10 mouse cellular contexts compared by ENCODE assay signal in the genomic region with DNA sequence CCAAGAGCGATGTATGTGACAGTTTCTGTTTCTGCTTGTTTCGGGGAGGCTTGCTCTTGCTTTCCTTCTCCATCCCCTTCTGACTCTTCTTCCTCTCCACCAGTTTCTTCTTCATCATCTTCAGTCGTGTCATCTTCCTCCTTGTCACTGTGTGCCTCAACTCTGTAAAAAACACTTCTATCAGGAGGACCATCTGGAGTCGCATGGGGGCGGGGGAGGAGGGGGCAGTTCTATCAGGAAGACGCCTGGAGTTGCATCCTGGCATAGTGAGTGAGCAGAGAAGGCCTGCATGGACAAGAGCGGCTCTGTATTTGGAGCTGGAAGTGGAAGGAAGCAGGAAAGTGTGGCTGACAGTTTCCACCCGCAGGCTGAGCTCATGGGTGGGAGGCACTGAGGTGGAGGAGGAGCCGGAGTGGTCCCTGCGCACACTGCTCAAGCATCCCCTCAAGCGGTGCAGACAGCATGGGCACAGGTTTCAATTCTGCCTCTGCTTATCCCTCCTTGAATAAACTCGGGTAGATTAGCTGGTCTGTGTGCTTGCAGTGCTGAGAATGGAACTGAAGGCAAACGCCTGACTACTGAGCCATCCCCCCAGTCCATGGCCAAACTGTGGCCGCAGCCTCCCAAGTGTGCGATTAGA. TPM values are rescaled to one million over a fixed set of nuclear protein-coding genes. Genes with fewer than 3 reads are reported as not detected.
DNase-seq lines count a peak whose midpoint lies in the region; ATAC-seq and TF ChIP-seq lines count a peak whose summit lies in the region.
"Had no signal": no experiment of that assay in that cellular context is flagged by ENCODE, and none has a peak within 500 bp of the region (broad histone marks: within the 10 kb centered on the region; RNA-seq: fewer than 3 reads in every experiment).

No protein-coding gene starts in this region.

- no peaks in the 10 kb centered on the region for H3K27me3 ChIP-seq in forebrain, embryonic 14.5 days (replicated peaks; ENCODE audit: control insufficient read depth, insufficient read depth, low read length)
- H3K27me3 ChIP-seq in liver, embryonic 15.5 days = no peaks in the 10 kb centered on the region

- no peaks in the 10 kb centered on the region for H3K9me3 ChIP-seq in forebrain, embryonic 14.5 days (replicated peaks; ENCODE audit: control insufficient read depth, low read length)
- H3K9me3 ChIP-seq in liver, embryonic 15.5 days (replicated peaks) = no peaks in the 10 kb centered on the region

- H3K4me2 ChIP-seq in forebrain, embryonic 14.5 days (ENCODE audit: low read length) = peak overlapping the region; percentile 24; the same call in 1 of the 2 replicates
- peak overlapping the region; percentile 31 for H3K4me2 ChIP-seq in liver, embryonic 15.5 days

- intact Hi-C loops in gastrocnemius, adult 2 months (cut with DNase I) = no loop called here

- H3K4me1 ChIP-seq in forebrain, embryonic 14.5 days (ENCODE audit: control insufficient read depth, insufficient read depth, low read length) = 0 out of 2 replicates have a peak, but pooled peaks cover 4% of the 10 kb centered on the region
- H3K4me1 ChIP-seq in liver, embryonic 15.5 days (replicated peaks) = peaks cover 8% of the 10 kb centered on the region

- no peak for TF ChIP-seq CTCF in gastrocnemius, adult 2 months (IDR thresholded peaks at IDR 0.05)

- H3K36me3 ChIP-seq in forebrain, embryonic 14.5 days (ENCODE audit: control insufficient read depth, insufficient read depth, low read length) = peaks cover 45% of the 10 kb centered on the region
- H3K36me3 ChIP-seq in liver, embryonic 15.5 days (replicated peaks) = no peaks in the 10 kb centered on the region

- peak overlapping the region; percentile 85 for H3K27ac ChIP-seq in gastrocnemius, adult 2 months
- H3K27ac ChIP-seq in forebrain, embryonic 14.5 days (ENCODE audit: low read depth, low read length) = peak overlapping the region; percentile 55; the same call in 1 of the 2 replicates
- H3K27ac ChIP-seq in liver, embryonic 15.5 days (replicated peaks) = peak overlapping the region; percentile 56; the same call in 1 of the 2 replicates
- H3K27ac ChIP-seq: kidney, postnatal 0 days; macrophage had no signal

- peak overlapping the region; percentile 43 for H3K9ac ChIP-seq in forebrain, embryonic 14.5 days (ENCODE audit: low read length)
- no peak overlapping the region for H3K9ac ChIP-seq in liver, embryonic 15.5 days

- H3K4me3 ChIP-seq in gastrocnemius, adult 2 months = no peak overlapping the region
- H3K4me3 ChIP-seq in forebrain, embryonic 14.5 days (ENCODE audit: low read depth, low read length) = no peak overlapping the region
- no peak overlapping the region; the same call in 1 of the 2 replicates for H3K4me3 ChIP-seq in liver, embryonic 15.5 days (replicated peaks)

- DNase-seq in gastrocnemius, adult 2 months = no peak
- DNase-seq in gastrocnemius, postnatal 25 days = no peak
- DNase-seq in brain, adult 2 months (ENCODE audit: low read depth, low spot score) = peak; percentile 46
- DNase-seq in forebrain, embryonic 14.5 days (ENCODE audit: low spot score) = peak; percentile 18
- no peak for DNase-seq in B cell, adult 2 months
- DNase-seq in left cerebral cortex, adult 8-10 months (ENCODE audit: low spot score in 2 of 2) = no peak
- DNase-seq in cerebellum, adult 9-11 months = no peak

- 25% methylated on average over 15 of the region's 15 CpGs for WGBS in forebrain, embryonic 14.5 days
- WGBS in liver, embryonic 15.5 days (ENCODE audit: insufficient replicate concordance) = 45% methylated on average over 15 of the region's 15 CpGs

- peak; percentile 63 for ATAC-seq in forebrain, embryonic 14.5 days
- ATAC-seq in liver, embryonic 15.5 days (ENCODE audit: insufficient read depth) = peak; percentile 86

RNA-seq across cellular contexts. Expression of gene Nphp1, which starts 14.6 kb away (rescaled TPM):
- 10 to 100 TPM; 21.5 to 23.2 TPM for total RNA-seq in gastrocnemius, adult 2 months (2021)
- total RNA-seq in gastrocnemius, postnatal 25 days (2021) = 10 to 100 TPM; 16.7 to 20.0 TPM
- polyA plus RNA-seq in forebrain, embryonic 14.5 days (2014; fragmentation: Nextera tagmentation; extraction: Ambion mirVana) = 13.7 and 18.2 TPM in 2 replicates
- polyA plus RNA-seq in liver, embryonic 15.5 days (2015; fragmentation: Nextera tagmentation; extraction: Ambion mirVana) = 3.7 and 4.6 TPM in 2 replicates
- 10 to 100 TPM; 13.2 to 17.8 (median 17.1) TPM for total RNA-seq in left cerebral cortex, adult 8-10 months (2022)

RNA-seq across cellular contexts. Expression of gene Mtln, which starts 18.2 kb away (rescaled TPM):
- total RNA-seq in gastrocnemius, adult 2 months (2021) = 100 to 1,000 TPM; 120 TPM
- total RNA-seq in gastrocnemius, postnatal 25 days (2021) = 100 to 1,000 TPM; 104 to 110 TPM
- 34.5 and 40.5 TPM in 2 replicates for polyA plus RNA-seq in forebrain, embryonic 14.5 days (2014; fragmentation: Nextera tagmentation; extraction: Ambion mirVana)
- 12.9 and 16.6 TPM in 2 replicates for polyA plus RNA-seq in liver, embryonic 15.5 days (2015; fragmentation: Nextera tagmentation; extraction: Ambion mirVana)
- 10 to 100 TPM; 38.4 to 47.6 (median 44.3) TPM for total RNA-seq in left cerebral cortex, adult 8-10 months (2022)

RNA-seq across cellular contexts. Expression of gene Mall, which starts 44.3 kb away (rescaled TPM):
- 1 to 10 TPM; 1.6 to 3.8 TPM for total RNA-seq in gastrocnemius, adult 2 months (2021)
- 1 to 10 TPM; 3.7 to 5.5 TPM for total RNA-seq in gastrocnemius, postnatal 25 days (2021)
- 0.71 and 1.0 TPM in 2 replicates for polyA plus RNA-seq in forebrain, embryonic 14.5 days (2014; fragmentation: Nextera tagmentation; extraction: Ambion mirVana)
- 0.09 and 0.13 TPM in 2 replicates for polyA plus RNA-seq in liver, embryonic 15.5 days (2015; fragmentation: Nextera tagmentation; extraction: Ambion mirVana)
- under 1 TPM; 0.37 to 0.78 (median 0.54) TPM for total RNA-seq in left cerebral cortex, adult 8-10 months (2022)
- polyA plus RNA-seq: macrophage had no signal

RNA-seq across cellular contexts. Expression of gene Bub1, which starts 57.6 kb away (rescaled TPM):
- total RNA-seq in gastrocnemius, adult 2 months (2021) = not detected
- total RNA-seq in gastrocnemius, postnatal 25 days (2021) = under 1 TPM; 0.49 to 0.62 TPM
- 8.4 and 10.5 TPM in 2 replicates for polyA plus RNA-seq in forebrain, embryonic 14.5 days (2014; fragmentation: Nextera tagmentation; extraction: Ambion mirVana)
- 29.5 and 31.3 TPM in 2 replicates for polyA plus RNA-seq in liver, embryonic 15.5 days (2015; fragmentation: Nextera tagmentation; extraction: Ambion mirVana)
- total RNA-seq in left cerebral cortex, adult 8-10 months (2022) = under 1 TPM; 0.14 to 0.95 (median 0.20) TPM

Comparison
In these comparisons a context has a peak if more than half of its experiments do, and no peak if none do; other contexts are left out.
1. DNase-seq: peak in brain, adult 2 months (single experiment) and forebrain, embryonic 14.5 days (single experiment); none in gastrocnemius, adult 2 months (single experiment), gastrocnemius, postnatal 25 days (single experiment), B cell, adult 2 months (0 of 2), left cerebral cortex, adult 8-10 months (0 of 2) and cerebellum, adult 9-11 months (single experiment).
2. Peak in every context shown above with its lines, with median percentiles within 50 percentile points of each other: H3K27ac ChIP-seq.